Mouse (Mus musculus): Measurements from ENCODE around the gene Ift74. TPM values are rescaled to one million over a fixed set of nuclear protein-coding genes. Genes with fewer than 3 reads are reported as not detected.
"Not testable (repeated sequence)": the region's sequence is repeated elsewhere in the genome, so short reads cannot be mapped to it uniquely, and the experiment has no call there.

Gene Ift74
- polyA plus RNA-seq, 1 experiment from 2014 or later = 20.1 TPM

DNA sequence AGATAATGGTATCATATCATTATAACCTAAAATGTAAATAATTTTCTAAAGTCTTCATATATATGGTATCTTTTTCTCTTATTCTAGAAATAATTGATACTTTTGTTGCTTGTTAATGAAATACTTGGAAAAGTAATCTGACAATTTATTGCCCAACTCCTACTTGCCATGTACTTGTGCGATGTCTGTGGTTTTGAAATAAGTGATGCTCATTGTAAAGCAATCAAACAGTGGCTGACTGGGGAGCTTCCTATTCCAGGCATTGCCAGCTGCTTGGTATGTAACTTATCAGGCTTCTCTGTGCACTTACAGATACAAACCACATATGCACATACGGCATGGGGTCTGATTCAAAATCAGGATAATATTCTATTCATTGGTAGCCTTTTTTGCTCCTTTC, 5.8 kb downstream of the Ift74 start:
- Histone ChIP-seq H3K9me3 (replicated peaks) (no peaks in the 10 kb centered on the region), H3K27ac (replicated peaks) (no peak overlapping the region), H3K4me3 (replicated peaks) (no peak overlapping the region), H3K36me3 (no peaks in the 10 kb centered on the region; the same call in 1 of the 2 replicates), H3K27me3 (replicated peaks) (no peaks in the 10 kb centered on the region), H3K4me2 (no peak overlapping the region), H3K4me1 (peaks cover 5% of the 10 kb centered on the region; the same call in 1 of the 2 replicates), H3K9ac (replicated peaks) (no peak overlapping the region)
- no peak for ATAC-seq (ENCODE audit: low FRiP score)
- WGBS = 86% methylated on average over 2 of the region's 2 CpGs

DNA sequence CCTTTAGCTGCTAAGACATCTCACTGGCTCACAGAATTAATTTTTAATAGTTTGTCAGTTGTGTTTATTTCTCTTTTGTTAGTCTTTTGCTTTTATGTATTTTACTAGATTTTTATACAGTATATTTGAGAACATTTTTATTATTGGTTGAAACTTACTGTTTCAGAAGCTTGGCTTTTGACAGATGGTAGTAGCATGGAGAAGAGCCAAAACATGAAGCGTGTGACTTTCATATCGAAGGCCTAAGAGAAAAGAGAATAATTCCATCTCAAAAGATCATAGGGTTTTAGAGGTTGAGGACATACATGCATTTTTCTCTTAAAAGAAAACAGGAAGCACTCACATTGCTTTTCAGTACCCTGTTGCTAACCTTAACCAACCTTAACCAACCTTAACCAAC, 28.9 kb downstream of the Ift74 start:
- WGBS = 93% methylated on average over 2 of the region's 2 CpGs
- no peak overlapping the region for H3K4me2 ChIP-seq
- 0 out of 2 replicates have a peak, but pooled peaks cover 3% of the 10 kb centered on the region for H3K36me3 ChIP-seq
- H3K9me3 ChIP-seq (replicated peaks) = no peaks in the 10 kb centered on the region
- no peak overlapping the region for H3K27ac ChIP-seq (replicated peaks)
- no peak for ATAC-seq (ENCODE audit: low FRiP score)
- no peaks in the 10 kb centered on the region for H3K4me1 ChIP-seq
- no peak overlapping the region for H3K4me3 ChIP-seq (replicated peaks)
- H3K9ac ChIP-seq (replicated peaks) = no peak overlapping the region
- no peaks in the 10 kb centered on the region for H3K27me3 ChIP-seq (replicated peaks)

- Histone ChIP-seq H3K4me2 (no peak within 1 kb of the TSS), H3K9me3 (replicated peaks) (no peaks in the 10 kb centered on the region), H3K4me3 (replicated peaks) (no peak within 1 kb of the TSS), H3K9ac (replicated peaks) (no peak within 1 kb of the TSS), H3K4me1 (no peaks in the 10 kb centered on the region), H3K27ac (replicated peaks) (no peak within 1 kb of the TSS), H3K27me3 (replicated peaks) (no peaks in the 10 kb centered on the region), H3K36me3 (peaks cover 8% of the 10 kb centered on the region)
- 92% methylated on average over 3 of the region's 3 CpGs for WGBS
- no peak for ATAC-seq (ENCODE audit: low FRiP score)
Measured at GRCm38 (mm10) chr4:94649920-94650319, 35.6 kb downstream of the Ift74 start, which contains the start of gene Lrrc19. Gene Lrrc19, minus strand, starts transcription at chr4:94650144.

GRCm38 (mm10) chr4:94650426-94651175, 36.3 kb downstream of the Ift74 start:
- not testable (repeated sequence) for ATAC-seq (ENCODE audit: low FRiP score); H3K4me3 ChIP-seq (replicated peaks); H3K4me2 ChIP-seq; H3K4me1 ChIP-seq; H3K9ac ChIP-seq (replicated peaks); H3K27ac ChIP-seq (replicated peaks); H3K9me3 ChIP-seq (replicated peaks); H3K27me3 ChIP-seq (replicated peaks)
- H3K36me3 ChIP-seq = peaks cover 14% of the 10 kb centered on the region
- WGBS = 95% methylated on average over 5 of the region's 5 CpGs

- 57% methylated on average over 1 of the region's 1 CpGs for WGBS
- Histone ChIP-seq H3K27ac (replicated peaks) (no peak overlapping the region), H3K9ac (replicated peaks) (no peak overlapping the region), H3K4me3 (replicated peaks) (no peak overlapping the region), H3K36me3 (no peaks in the 10 kb centered on the region), H3K27me3 (replicated peaks) (no peaks in the 10 kb centered on the region), H3K4me1 (no peaks in the 10 kb centered on the region), H3K4me2 (no peak overlapping the region), H3K9me3 (replicated peaks) (no peaks in the 10 kb centered on the region)
- ATAC-seq (ENCODE audit: low FRiP score) = no peak; the same call in 1 of the 2 replicates
Measured at GRCm38 (mm10) chr4:94669718-94670117, 55.4 kb downstream of the Ift74 start.

- WGBS = 100% methylated on average over 2 of the region's 2 CpGs
- no peak overlapping the region for H3K9ac ChIP-seq (replicated peaks)
- H3K4me3 ChIP-seq (replicated peaks) = no peak overlapping the region
- H3K27ac ChIP-seq (replicated peaks) = no peak overlapping the region
- no peak overlapping the region for H3K4me2 ChIP-seq
- no peak for ATAC-seq (ENCODE audit: low FRiP score)
- peaks cover 18% of the 10 kb centered on the region for H3K36me3 ChIP-seq
- H3K4me1 ChIP-seq = no peaks in the 10 kb centered on the region
- no peaks in the 10 kb centered on the region for H3K9me3 ChIP-seq (replicated peaks)
- H3K27me3 ChIP-seq (replicated peaks) = no peaks in the 10 kb centered on the region
Measured at GRCm38 (mm10) chr4:94680662-94681061, 66.4 kb downstream of the Ift74 start.

GRCm38 (mm10) chr4:94681181-94681580, 66.9 kb downstream of the Ift74 start:
- H3K36me3 ChIP-seq = peaks cover 18% of the 10 kb centered on the region
- no peak overlapping the region for H3K9ac ChIP-seq (replicated peaks)
- no peaks in the 10 kb centered on the region for H3K4me1 ChIP-seq
- H3K27me3 ChIP-seq (replicated peaks) = no peaks in the 10 kb centered on the region
- H3K27ac ChIP-seq (replicated peaks) = no peak overlapping the region
- WGBS = 94% methylated on average over 2 of the region's 2 CpGs
- H3K9me3 ChIP-seq (replicated peaks) = no peaks in the 10 kb centered on the region
- no peak overlapping the region for H3K4me2 ChIP-seq
- no peak for ATAC-seq (ENCODE audit: low FRiP score)
- H3K4me3 ChIP-seq (replicated peaks) = no peak overlapping the region

GRCm38 (mm10) chr4:94682029-94682428, 67.7 kb downstream of the Ift74 start:
- Histone ChIP-seq H3K9me3 (replicated peaks) (no peaks in the 10 kb centered on the region), H3K27me3 (replicated peaks) (no peaks in the 10 kb centered on the region), H3K36me3 (peaks cover 18% of the 10 kb centered on the region), H3K27ac (replicated peaks) (no peak overlapping the region), H3K4me3 (replicated peaks) (no peak overlapping the region), H3K9ac (replicated peaks) (no peak overlapping the region), H3K4me1 (no peaks in the 10 kb centered on the region), H3K4me2 (no peak overlapping the region)
- ATAC-seq (ENCODE audit: low FRiP score) = no peak
- 67% methylated on average over 1 of the region's 1 CpGs for whole genome bisulfite sequencing

DNA sequence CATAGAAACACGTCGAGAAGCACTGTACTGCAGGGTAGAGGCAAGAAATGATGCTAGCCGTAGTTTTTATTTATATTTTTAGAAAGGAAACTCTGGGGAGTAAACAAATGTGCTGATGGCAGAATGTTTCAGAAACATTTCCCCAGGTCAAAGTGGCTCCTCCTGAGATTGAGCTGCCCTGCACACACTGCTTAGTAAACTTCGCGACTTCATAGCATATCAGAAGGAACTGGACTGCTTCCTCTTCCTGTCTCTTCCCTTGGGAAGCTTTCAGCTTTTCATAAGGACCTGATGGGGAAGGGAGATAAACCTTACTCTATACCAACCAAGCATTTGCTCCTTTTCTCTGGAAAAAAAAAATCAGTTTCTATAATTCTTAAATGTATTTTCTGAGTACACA, 69.0 kb downstream of the Ift74 start:
- ATAC-seq (ENCODE audit: low FRiP score) = no peak
- WGBS = 88% methylated on average over 5 of the region's 5 CpGs
- Histone ChIP-seq H3K9me3 (replicated peaks) (no peaks in the 10 kb centered on the region), H3K27ac (replicated peaks) (no peak overlapping the region), H3K4me1 (no peaks in the 10 kb centered on the region), H3K4me3 (replicated peaks) (no peak overlapping the region), H3K4me2 (no peak overlapping the region), H3K27me3 (replicated peaks) (no peaks in the 10 kb centered on the region), H3K9ac (replicated peaks) (no peak overlapping the region), H3K36me3 (peaks cover 21% of the 10 kb centered on the region)

GRCm38 (mm10) chr4:94689804-94690203, 75.5 kb downstream of the Ift74 start:
- H3K27ac ChIP-seq (replicated peaks); H3K4me3 ChIP-seq (replicated peaks); H3K36me3 ChIP-seq; ATAC-seq (ENCODE audit: low FRiP score); H3K4me1 ChIP-seq; H3K27me3 ChIP-seq (replicated peaks); H3K9ac ChIP-seq (replicated peaks); H3K9me3 ChIP-seq (replicated peaks); H3K4me2 ChIP-seq: not testable (repeated sequence)
- 85% methylated on average over 2 of the region's 2 CpGs for WGBS

- Histone ChIP-seq H3K27me3 (replicated peaks) (no peaks in the 10 kb centered on the region), H3K4me2 (no peak overlapping the region), H3K4me1 (no peaks in the 10 kb centered on the region), H3K9me3 (replicated peaks) (no peaks in the 10 kb centered on the region), H3K9ac (replicated peaks) (no peak overlapping the region), H3K4me3 (replicated peaks) (no peak overlapping the region), H3K27ac (replicated peaks) (no peak overlapping the region), H3K36me3 (peaks cover 10% of the 10 kb centered on the region)
- no peak for ATAC-seq (ENCODE audit: low FRiP score)
- 89% methylated on average over 4 of the region's 4 CpGs for WGBS
Measured at GRCm38 (mm10) chr4:94691078-94691477, 76.8 kb downstream of the Ift74 start.

- H3K36me3 ChIP-seq = peaks cover 10% of the 10 kb centered on the region
- no peak for ATAC-seq (ENCODE audit: low FRiP score)
- no peaks in the 10 kb centered on the region for H3K4me1 ChIP-seq
- no peaks in the 10 kb centered on the region for H3K27me3 ChIP-seq (replicated peaks)
- no peak overlapping the region for H3K4me2 ChIP-seq
- H3K9me3 ChIP-seq (replicated peaks) = no peaks in the 10 kb centered on the region
- WGBS = 97% methylated on average over 2 of the region's 2 CpGs
- no peak overlapping the region for H3K9ac ChIP-seq (replicated peaks)
- H3K4me3 ChIP-seq (replicated peaks) = no peak overlapping the region
- H3K27ac ChIP-seq (replicated peaks) = no peak overlapping the region
Measured at GRCm38 (mm10) chr4:94692175-94692574, 77.9 kb downstream of the Ift74 start.

Measured in neural tube, embryonic 15.5 days (tissue).